In genomic region chr10:96430142-96430541, GRCm38 (mm10) we compare ENCODE assay signal across 16 mouse cellular contexts.
"Had no signal": no experiment of that assay in that cellular context is flagged by ENCODE, and none has a peak within 500 bp of the region (broad histone marks: within the 10 kb centered on the region; RNA-seq: fewer than 3 reads in every experiment).

No protein-coding gene starts in this region.

- H3K4me2 ChIP-seq: kidney, embryonic 15.5 days; liver, embryonic 13.5 days; midbrain, embryonic 11.5 days; neural tube, embryonic 12.5 days; neural tube, embryonic 15.5 days had no signal

- H3K27me3 ChIP-seq: kidney, embryonic 15.5 days; liver, embryonic 13.5 days; neural tube, embryonic 12.5 days; neural tube, embryonic 15.5 days had no signal

- DNase-seq: kidney, adult 2 months; kidney, postnatal 10 days; layer of hippocampus, adult 9-11 months; liver, embryonic 13.5 days; lung, adult 2 months; lung, postnatal 14 days; midbrain, embryonic 14.5 days; thymus, adult 18-20 months; thymus, postnatal 36 days had no signal

- H3K4me1 ChIP-seq: kidney, embryonic 15.5 days; liver, embryonic 13.5 days; neural tube, embryonic 12.5 days; neural tube, embryonic 15.5 days had no signal

- H3K9me3 ChIP-seq: kidney, embryonic 15.5 days; liver, embryonic 13.5 days; neural tube, embryonic 12.5 days; neural tube, embryonic 15.5 days had no signal

- H3K4me3 ChIP-seq: kidney, embryonic 15.5 days; layer of hippocampus, adult 2 months; liver, embryonic 13.5 days; neural tube, embryonic 12.5 days; neural tube, embryonic 15.5 days had no signal

- ATAC-seq: intestine, postnatal 0 days had no signal

- H3K36me3 ChIP-seq: kidney, embryonic 15.5 days; liver, embryonic 13.5 days; neural tube, embryonic 12.5 days; neural tube, embryonic 15.5 days had no signal

- H3K27ac ChIP-seq: kidney, embryonic 15.5 days; layer of hippocampus, adult 2 months; liver, embryonic 13.5 days; macrophage; neural tube, embryonic 12.5 days; neural tube, embryonic 15.5 days had no signal

- H3K9ac ChIP-seq: kidney, embryonic 15.5 days; liver, embryonic 13.5 days; neural tube, embryonic 12.5 days; neural tube, embryonic 15.5 days had no signal
